Mouse (Mus musculus) urinary bladder, postnatal 14 days (tissue): Measurements from ENCODE around the gene Arnt2.

Experiments used
- DNase-seq: peaks from one replicate; pipeline ENCODE4 v3.0.0; 2021; ENCODE audit warnings: low spot score

Arnt2 gene

DNA sequence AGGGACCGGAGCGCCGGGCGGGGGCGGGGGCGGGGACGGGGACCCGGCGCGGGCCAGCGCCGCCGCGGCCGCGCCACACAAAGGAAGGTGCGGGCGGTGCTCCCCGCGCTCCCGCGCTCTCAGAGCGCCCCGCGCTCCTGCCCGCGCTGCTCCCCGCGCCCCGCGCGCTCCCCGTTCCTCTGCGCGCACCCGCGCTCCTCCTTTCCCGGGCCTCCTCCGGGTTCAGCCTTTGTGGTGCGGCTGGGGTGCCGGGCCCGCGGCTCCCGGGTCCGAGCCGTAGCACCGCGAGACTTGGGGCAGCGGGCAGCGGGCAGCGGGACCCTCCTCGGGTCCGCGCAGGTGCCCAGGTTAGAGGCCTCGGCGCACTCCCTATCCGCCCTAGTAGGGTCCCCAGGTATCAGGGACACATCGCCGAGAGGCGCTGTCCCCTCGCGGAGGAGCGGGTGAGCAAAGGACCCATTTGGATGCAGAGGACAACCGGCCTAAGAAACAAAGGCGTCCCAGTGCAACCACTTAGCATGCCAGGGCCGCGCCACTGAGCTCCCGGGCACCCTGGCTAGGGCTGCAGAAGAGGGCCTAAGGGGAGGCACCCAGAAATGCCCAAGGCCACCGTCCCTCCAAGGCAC is at the start of gene Arnt2:
Arnt2 (minus strand) TSS at position 281 of the 626 bp plus-strand sequence.
- no peak for DNase-seq

DNA sequence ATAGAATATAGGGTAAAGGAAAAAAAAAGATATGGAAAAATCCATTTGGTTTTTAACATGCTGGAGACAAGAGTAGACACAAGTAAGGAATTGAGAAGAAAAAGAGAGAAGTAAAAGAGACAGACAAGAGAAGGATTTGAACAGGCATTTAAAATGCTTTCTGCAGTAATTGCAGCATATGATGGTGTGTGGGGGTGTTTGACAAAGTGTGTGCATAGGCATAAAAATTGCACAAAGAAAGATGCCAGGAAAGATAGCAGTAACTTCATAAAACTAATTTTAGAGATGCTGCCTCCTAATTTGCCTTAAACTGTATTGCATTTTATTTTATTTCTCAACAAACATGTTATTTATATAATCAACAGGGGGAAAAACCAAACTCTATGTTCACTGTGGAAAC is 41.7 kb upstream of the Arnt2 start:
- DNase-seq: no peak

DNA sequence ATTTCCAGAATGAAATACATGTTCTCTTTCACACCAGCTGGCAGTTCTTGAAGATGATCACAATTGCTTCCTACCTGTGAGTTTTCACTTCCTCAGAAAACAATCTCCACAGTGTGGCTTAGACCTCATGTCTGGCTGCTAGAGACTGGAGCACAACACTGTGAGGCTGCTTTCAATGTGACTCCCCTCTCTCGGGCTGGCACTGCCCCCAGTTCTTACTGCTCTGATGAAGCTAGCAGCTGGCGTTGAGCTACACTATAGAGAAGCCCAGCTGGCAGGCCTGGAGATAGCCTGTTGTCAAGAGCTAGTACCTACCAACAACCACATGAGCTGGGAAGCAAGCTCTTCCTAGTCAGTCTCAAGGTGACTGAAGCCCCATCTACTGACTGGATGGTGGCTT is 39.1 kb upstream of the Arnt2 start:
- DNase-seq: no peak

DNA sequence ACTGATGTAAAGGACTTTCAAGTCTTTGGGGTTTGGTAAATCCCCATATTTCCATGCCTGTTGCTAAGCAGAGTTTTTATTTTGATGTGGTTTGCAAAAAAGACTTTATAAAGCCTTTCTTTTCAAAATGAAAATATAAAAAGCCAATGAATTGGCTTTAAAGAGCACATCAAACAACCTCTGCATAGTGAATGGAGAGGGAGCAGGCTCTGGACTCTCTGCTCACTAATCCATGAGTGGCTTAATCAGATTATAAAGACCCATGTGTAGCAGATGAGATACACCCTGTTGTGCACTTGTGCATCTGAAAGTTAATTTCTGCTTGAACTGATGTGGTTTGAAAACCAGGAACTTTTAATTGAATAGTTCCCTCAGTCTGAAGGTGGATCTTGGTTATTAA is 38.5 kb upstream of the Arnt2 start:
- no peak for DNase-seq

DNA sequence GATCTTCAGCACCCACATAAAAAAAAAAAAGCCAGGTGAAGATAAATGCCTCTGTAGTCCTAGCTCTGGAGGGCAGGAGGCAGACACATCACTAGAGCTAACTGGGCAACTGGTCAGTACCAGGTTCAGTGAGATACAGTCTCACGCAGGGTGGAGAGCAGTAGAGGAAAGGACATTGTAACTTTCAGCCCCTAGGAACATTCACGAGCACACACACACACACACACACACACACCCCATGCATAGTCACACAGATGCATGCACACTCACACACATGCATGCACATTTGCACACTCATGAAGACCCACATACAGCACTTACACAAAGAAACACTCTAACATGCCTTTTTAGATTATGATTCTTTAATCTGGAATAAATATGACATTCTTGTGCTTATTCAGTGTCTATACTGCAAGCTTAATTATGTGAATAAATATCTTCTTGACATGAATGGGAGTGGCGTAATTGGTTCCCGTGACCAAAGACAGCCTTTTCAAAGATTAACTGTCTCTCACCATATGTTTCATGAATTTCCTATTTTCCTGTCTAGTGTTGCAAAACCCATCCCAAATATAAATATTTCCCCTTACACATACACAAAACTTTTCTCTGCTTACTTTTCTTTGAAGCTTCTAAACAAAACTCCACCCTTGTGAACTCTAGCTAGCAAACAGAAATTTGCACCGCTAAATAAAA is 37.9 kb upstream of the Arnt2 start:
- DNase-seq: no peak

DNA sequence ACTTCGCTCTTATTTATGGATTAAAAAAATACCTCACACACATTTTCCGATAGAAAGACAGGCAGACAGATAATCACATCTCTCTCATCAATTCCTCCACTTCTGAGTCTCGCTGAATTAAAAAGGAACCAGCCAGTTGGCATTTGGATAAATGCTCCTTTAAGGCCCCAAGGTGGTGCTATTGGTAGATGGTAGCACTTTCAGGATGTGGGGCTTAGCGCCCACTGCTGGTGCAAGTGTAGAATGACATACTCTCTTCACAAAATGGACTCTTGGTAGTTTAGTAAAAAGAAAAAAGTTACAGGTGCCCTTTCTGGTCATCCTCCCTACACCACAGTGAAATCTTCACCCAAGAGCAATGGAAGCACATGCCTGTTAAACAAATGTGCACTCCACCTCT is 37.1 kb upstream of the Arnt2 start:
- peak; percentile 10 for DNase-seq

DNA sequence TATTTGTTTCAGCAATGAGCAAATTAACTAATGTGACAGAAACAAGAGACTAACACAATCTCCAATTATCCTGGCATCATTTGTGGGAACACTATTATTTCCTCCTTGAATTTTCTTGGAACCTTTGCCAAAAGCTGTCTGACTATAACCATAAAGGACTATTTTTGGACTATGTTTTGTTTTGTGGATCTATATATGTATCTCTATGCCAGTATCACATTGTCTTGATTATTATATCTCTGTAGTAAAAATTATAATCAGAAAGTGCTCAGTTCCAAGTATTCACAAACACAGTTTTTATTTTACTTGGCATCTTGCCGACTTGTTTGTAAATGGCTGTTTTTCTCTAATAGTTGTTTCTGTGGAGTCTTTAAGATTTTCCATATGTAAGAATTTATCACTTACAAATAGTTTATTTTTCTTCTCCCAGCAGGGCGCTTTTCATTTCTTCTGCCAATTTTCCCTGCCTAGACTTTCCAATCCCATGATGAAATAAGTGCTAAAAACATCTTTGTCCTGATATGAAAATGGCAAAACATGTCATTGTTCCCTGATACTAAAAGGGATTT is 32.5 kb upstream of the Arnt2 start:
- DNase-seq: no peak

DNA sequence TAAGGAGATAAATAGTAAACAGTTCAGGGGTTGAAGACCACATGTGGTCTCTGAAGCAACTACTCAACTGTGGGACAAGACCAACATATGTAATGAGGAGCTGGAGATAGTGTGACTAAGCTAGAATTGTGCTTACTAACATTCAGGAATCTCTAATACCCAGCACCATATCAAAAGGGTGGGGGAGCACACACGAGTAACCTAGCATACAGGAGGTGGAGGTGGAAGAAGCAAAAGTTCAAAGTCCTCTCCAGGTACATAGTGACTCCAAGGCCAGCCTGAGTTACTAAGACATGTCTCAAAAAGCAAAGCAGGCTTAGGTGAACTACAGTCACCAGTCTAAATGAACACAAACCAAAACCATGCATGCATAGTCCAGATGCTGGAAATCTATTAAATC is 29.6 kb upstream of the Arnt2 start:
- no peak for DNase-seq

DNA sequence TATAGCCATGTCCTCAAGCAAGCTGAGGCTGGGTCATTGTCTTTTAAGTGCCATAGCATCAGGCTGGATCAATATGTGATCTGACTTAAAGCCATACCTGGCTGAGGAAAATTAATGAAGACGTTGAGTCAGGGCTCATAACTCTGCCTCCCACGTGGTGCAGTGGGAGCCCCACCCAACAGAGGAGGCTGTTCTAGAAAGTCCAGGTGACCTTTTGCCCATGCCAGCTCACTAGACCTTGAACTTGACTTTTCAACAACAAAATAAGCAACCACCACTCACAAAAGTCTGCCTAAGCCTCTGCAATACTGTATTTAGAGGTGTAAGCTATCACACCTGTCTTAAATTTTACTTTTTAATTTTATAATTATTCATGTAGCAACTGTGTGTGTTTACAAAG is 24.9 kb upstream of the Arnt2 start:
- DNase-seq: no peak

DNA sequence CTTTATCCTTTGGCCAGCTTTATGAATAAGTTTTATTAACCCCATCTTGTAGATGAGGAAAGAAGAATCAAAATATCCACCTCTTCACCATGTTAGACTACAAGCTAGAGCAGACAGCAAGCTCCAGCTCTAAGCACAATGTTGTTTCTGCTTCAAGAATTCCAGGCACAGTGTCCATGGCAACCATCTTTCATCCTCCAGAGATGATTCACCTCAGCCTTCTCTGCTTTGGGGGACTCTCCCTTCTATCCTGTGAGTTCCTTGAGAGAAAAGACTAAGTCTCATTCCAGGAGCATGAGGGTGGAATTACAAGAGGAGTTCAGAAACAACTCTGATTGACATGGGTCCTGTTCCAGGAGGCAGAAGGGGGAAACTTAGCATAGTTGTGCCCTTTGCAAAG is 22.2 kb upstream of the Arnt2 start:
- DNase-seq: no peak

DNA sequence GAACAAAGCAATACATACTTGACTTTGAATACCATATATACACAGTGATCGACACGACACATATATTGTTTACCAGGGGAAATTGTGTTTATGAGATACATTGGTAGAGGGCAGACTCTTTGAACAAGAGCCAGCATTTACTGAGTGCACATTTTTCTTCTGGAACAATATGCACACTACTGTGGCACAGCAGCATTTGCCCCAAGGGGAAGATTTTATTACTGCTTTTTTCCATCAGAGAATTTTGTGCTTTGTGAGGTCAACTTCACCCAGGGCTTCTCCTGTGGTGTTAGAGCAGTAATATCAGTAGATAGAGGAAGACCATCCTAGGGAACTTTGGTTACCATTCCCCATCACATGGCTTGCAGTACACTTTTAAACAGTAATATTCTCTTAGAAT is 17.2 kb upstream of the Arnt2 start:
- no peak for DNase-seq

DNA sequence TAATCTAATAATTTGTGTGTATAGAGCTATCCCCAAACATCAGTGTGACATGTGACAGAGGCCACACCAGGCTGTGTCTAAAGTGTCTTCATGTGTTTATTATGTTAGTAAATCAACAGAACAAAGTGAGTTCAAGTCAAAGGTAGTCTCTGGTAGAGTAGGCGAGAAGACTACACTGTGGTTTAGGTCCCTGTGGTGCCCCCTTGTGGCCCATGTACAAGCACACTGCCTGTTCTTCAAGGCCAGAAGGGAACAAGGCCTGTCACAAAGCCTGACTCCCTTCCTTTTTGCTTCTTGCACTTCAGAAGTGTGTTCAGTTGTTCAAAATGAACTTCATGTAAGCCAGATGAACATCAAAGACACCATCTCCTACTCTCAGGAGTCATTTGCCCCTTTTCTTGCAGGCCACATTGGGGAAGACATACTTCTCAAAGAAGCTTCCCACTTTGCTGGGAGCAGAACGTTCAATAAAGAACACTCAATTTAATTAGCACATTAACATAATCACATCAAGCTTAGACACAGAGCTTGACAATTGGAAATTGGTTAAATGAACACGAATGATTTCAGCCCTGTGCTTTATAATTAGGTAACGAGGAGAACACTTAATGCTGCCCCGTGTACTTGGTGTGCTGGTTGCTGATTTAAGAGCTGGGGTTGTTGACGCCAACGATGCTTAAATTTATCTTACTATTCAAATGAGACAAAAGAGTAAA is 14.9 kb upstream of the Arnt2 start:
- no peak for DNase-seq

DNA sequence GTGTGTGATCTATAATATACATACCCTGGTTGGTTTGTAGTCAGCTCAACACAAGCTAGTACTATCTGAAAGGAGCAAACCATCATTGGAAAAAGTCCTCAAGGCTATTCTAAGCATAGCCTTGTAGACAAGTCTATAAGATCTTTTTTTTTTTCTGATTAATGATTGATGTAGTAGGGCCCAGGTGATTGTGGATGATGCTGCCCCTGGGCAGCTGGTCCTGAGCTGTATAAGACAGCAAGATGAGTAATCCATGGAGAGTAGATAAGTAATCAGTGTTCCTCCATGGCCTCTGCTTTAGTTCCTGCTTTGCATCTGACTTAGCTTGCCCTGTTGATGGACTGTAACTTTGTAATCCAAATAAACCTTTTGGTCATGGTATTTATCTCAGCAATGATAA is 11.8 kb upstream of the Arnt2 start:
- no peak for DNase-seq

DNA sequence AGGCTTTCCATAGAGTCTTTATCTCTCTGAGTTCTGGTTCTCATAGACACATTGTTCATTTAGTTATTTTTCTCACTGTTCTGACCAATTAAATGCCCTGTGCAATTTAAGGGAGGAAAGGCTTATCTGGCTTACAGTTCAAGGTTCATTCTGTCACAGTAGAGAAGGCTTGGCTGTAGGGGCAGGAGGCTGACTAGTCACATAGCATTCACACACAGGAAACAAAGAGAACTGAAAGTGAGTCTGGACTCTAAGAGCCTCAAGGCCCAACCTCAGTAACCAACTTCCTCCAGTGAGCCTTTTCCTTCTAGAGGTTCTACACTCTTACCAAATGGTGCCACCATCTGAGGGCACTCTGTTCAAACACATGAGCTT is 11.3 kb upstream of the Arnt2 start:
- no peak for DNase-seq

DNA sequence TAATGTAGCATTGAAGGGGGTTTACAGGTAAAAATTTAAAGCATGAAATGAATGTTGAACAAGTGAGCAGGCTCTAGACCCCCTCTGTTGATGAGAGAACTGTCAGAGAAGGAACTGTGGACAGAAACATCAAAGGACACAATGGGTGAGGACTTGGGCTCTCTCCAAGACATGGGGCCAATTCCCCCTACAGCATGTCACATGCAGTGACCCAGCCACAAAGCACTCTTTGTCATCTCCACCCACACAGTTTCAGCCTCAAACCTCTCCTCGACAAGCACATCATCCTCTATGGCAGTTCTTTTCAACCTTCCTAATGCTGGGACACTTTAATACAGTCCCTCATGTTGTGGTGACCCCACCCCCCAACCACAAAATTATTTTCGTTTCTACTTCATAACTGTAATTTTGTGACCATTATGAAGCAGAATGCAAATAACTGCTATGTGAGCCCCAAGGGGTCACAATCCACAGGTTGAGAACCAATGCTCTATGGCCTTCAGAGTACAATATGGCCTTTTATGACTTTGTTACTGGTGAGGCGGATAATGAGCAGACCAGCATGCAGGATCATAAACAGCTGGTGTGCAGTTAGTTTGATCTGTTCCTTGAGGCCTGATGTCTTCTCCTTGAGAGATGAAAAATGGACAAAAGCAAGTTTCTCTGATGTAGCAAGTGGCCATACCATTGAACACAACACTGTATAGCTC is 10.8 kb upstream of the Arnt2 start:
- no peak for DNase-seq

DNA sequence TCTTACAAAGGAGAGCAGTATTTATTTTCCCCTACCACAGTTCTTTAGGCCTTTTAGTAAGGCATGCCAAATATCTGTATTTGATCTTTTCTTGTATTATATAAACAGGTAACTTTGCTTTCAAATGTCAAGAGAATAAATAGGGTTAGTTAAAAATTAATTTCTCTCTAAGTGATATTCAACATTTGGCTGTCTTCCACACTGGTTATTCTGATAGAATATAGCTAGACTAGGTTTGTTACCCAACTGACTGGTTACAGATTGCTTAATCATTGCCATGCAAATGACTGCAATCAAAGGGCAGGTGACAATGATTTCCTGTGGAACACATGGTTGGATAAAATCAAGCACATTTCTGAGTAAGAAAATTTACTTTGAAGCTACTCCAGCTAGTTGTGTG is 7.5 kb upstream of the Arnt2 start:
- DNase-seq: no peak

DNA sequence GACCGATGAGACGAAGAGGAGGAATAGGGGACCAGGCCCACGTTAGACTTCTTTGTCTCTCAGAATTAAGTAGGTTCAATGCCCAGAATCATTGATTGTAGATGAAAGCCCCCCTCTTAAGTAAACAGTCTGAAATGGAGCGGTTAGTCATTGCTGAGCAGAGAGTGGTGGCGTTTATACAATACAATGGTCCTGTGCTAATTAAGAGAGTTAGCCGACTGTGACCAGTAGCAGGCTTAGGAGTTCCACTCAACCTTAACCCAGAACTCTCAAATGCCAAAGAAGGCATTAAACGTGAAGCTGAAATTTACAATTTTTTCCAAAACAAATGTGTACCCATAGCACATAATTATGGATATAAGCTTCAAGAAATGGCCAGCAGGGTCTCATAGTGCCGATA is 2.6 kb upstream of the Arnt2 start:
- DNase-seq: no peak

DNA sequence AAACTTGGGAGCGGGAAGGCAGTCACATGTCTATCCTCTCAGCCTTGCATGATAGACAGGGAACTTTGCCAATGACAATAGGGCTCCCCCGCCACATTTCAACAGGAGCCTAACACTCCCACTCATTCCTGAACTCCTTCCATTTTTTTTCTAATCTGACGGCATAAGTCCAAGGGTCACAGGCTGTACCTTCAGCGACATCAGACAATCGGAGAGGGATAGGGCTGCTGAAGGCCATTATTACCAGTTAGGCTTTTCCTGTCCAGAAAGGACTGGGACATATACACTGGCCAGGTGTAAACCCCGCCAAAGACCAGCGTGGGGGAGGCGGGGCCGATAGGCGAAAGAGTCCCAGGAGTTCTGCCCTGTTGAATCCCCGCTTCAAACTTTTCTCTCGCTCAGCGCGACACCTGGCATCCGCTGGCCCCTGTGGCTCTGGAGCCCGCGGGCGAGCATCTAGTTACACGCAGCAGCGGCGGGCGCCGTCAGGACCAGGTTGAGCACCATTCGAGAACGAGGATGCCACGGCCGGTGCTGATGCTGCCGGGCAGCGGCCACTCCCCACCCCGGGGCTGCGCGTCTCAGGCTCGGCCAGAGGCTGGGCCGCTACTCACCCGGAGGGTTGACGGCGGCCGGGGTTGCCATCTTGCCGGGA is 608 bp downstream of the Arnt2 start:
- peak; percentile 18 for DNase-seq

DNA sequence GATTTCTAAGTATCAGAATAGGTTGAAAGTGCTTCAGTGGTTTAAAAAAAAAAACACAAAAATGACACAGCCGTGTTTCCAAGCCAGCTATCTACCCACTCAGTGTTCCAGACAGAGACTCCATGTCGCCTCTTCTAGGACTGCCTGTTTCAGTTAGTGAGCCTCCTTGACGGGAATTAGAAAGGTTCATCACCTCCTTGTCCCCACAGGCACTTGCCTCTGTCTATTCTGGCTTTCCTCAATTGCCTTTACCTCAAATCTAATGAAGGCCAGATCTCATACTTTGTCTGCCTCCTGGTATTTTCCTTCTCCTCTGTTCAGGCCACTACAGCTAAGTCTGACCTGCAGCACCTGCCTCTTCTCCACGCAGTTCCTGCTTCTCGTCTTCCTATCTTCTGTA is 1.7 kb downstream of the Arnt2 start:
- DNase-seq: no peak

DNA sequence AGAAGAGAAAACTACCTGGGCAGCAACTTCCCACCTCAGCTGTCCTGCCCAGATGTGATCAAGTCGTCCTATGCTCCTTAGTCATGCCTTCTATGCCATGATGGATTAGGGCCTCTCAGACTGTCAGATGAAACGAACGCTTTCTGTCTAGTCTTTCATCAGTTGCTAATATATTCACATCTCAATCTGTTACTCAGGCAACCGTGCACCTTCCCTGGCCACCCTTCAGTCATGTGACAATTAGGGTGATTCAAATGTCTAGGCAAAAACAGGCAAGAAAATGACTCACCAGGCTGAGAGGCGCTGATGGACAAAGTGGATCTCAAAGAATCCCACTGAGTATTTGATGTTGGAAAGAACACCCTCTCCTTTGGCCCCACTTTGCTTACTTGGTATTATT is 6.6 kb downstream of the Arnt2 start:
- no peak for DNase-seq

DNA sequence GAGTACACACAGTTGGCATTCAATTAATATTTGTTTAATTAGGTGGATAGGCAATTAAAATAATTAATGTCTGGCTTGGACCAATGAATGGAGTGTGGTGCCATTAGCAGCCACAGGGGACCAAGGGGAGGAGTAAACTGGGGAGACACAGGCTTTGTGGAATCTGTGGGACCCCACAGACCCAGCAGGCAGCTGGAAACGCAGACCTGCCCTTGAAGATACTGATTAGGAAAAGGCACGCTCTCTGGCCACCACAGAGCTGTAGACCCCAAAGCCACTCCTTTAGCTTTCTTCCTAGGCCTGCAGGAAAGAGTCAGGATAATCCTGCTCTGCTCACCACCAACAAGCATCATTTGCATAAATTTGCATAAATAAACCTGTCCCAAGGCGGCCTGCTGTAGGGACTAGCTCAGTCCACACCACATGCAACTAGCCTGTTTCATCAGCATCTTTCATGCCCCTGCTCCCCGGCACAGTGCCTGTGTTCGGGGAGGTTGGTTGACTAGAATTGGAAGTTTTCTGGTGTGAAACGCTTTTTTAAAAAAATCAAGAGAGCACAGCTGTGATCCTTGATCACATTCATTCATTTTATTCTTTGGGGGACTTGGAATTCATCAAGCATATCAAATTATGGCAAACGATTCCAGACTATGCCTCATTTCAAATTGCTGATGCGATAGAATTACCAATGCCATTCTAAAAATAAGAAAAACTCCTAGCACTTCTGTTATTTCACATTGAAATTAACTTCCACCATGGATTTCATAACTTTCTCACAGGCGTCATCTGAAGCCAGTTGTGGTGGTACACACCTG is 8.1 kb downstream of the Arnt2 start:
- DNase-seq: no peak
